Comparison of ENCODE assay signal across 44 mouse cellular contexts in genomic region chr14:41140686-41141085, GRCm38 (mm10). TPM values are rescaled to one million over a fixed set of nuclear protein-coding genes. Genes with fewer than 3 reads are reported as not detected.
"Had no signal": no experiment of that assay in that cellular context is flagged by ENCODE, and none has a peak within 500 bp of the region (broad histone marks: within the 10 kb centered on the region; RNA-seq: fewer than 3 reads in every experiment).

No protein-coding gene starts in this region.

- H3K9ac ChIP-seq: limb, embryonic 12.5 days; limb, embryonic 13.5 days; limb, embryonic 15.5 days; liver, embryonic 12.5 days; liver, embryonic 13.5 days; liver, embryonic 14.5 days; liver, embryonic 15.5 days; lung, embryonic 14.5 days; lung, embryonic 15.5 days; midbrain, embryonic 12.5 days; midbrain, embryonic 13.5 days; midbrain, embryonic 15.5 days; neural tube, embryonic 12.5 days; neural tube, embryonic 13.5 days had no signal

- H3K27me3 ChIP-seq: limb, embryonic 12.5 days; limb, embryonic 13.5 days; limb, embryonic 15.5 days; liver, embryonic 12.5 days; liver, embryonic 13.5 days; liver, embryonic 15.5 days; lung, embryonic 15.5 days; megakaryocyte, embryonic 14.5 days; midbrain, embryonic 12.5 days; midbrain, embryonic 13.5 days; midbrain, embryonic 15.5 days; neural tube, embryonic 12.5 days; neural tube, embryonic 13.5 days had no signal

- H3K4me1 ChIP-seq: limb, embryonic 10.5 days; limb, embryonic 12.5 days; limb, embryonic 13.5 days; limb, embryonic 15.5 days; liver, embryonic 12.5 days; liver, embryonic 13.5 days; liver, embryonic 15.5 days; megakaryocyte, embryonic 14.5 days; midbrain, embryonic 10.5 days; midbrain, embryonic 12.5 days; midbrain, embryonic 13.5 days; midbrain, embryonic 15.5 days; neural tube, embryonic 12.5 days; neural tube, embryonic 13.5 days had no signal

- ATAC-seq: liver, embryonic 12.5 days; lung, postnatal 0 days; midbrain, embryonic 13.5 days; midbrain, embryonic 15.5 days; midbrain, embryonic 16.5 days had no signal

- DNase-seq: left cerebral cortex, postnatal 4 days; liver, embryonic 13.5 days; lung, adult 18-20 months; lung, adult 2 months; lung, embryonic 14.5 days; lung, postnatal 10 days; lung, postnatal 14 days; lung, postnatal 36 days; lung, postnatal 4 days; midbrain, embryonic 14.5 days had no signal

- H3K4me2 ChIP-seq: limb, embryonic 12.5 days; limb, embryonic 13.5 days; limb, embryonic 15.5 days; liver, embryonic 12.5 days; liver, embryonic 13.5 days; liver, embryonic 15.5 days; lung, embryonic 14.5 days; lung, embryonic 15.5 days; midbrain, embryonic 11.5 days; midbrain, embryonic 12.5 days; midbrain, embryonic 13.5 days; midbrain, embryonic 15.5 days; neural tube, embryonic 12.5 days; neural tube, embryonic 13.5 days had no signal

- H3K27ac ChIP-seq: left cerebral cortex, adult 2 months; limb, embryonic 10.5 days; limb, embryonic 12.5 days; limb, embryonic 13.5 days; limb, embryonic 15.5 days; liver, embryonic 12.5 days; liver, embryonic 13.5 days; liver, embryonic 14.5 days; liver, embryonic 15.5 days; lung, embryonic 15.5 days; macrophage; midbrain, embryonic 10.5 days; midbrain, embryonic 12.5 days; midbrain, embryonic 13.5 days; midbrain, embryonic 15.5 days; neural tube, embryonic 12.5 days; neural tube, embryonic 13.5 days had no signal

- H3K4me3 ChIP-seq: left cerebral cortex, adult 2 months; limb, embryonic 10.5 days; limb, embryonic 12.5 days; limb, embryonic 13.5 days; limb, embryonic 15.5 days; liver, embryonic 12.5 days; liver, embryonic 13.5 days; liver, embryonic 15.5 days; lung, embryonic 15.5 days; megakaryocyte, embryonic 14.5 days; midbrain, embryonic 10.5 days; midbrain, embryonic 12.5 days; midbrain, embryonic 13.5 days; midbrain, embryonic 15.5 days; myocyte; neural tube, embryonic 12.5 days; neural tube, embryonic 13.5 days had no signal

- H3K9me3 ChIP-seq: limb, embryonic 10.5 days; limb, embryonic 12.5 days; limb, embryonic 13.5 days; limb, embryonic 15.5 days; liver, embryonic 12.5 days; liver, embryonic 13.5 days; liver, embryonic 15.5 days; lung, embryonic 15.5 days; megakaryocyte, embryonic 14.5 days; midbrain, embryonic 10.5 days; midbrain, embryonic 12.5 days; midbrain, embryonic 13.5 days; midbrain, embryonic 15.5 days; neural tube, embryonic 12.5 days; neural tube, embryonic 13.5 days had no signal

- H3K36me3 ChIP-seq: limb, embryonic 10.5 days; limb, embryonic 12.5 days; limb, embryonic 13.5 days; limb, embryonic 15.5 days; liver, embryonic 12.5 days; liver, embryonic 13.5 days; liver, embryonic 15.5 days; lung, embryonic 15.5 days; midbrain, embryonic 10.5 days; midbrain, embryonic 12.5 days; midbrain, embryonic 13.5 days; midbrain, embryonic 15.5 days; neural tube, embryonic 12.5 days; neural tube, embryonic 13.5 days had no signal

RNA-seq across cellular contexts. Expression of gene Sftpa1, which starts 9.1 kb away (rescaled TPM):
- total RNA-seq: left cerebral cortex, adult 2 months; left cerebral cortex, adult 8-10 months; left cerebral cortex, postnatal 10 days; left cerebral cortex, postnatal 14 days; left cerebral cortex, postnatal 25 days; left cerebral cortex, postnatal 36 days; left cerebral cortex, postnatal 4 days; megakaryocyte progenitor cell, adult 5-6 weeks; megakaryocyte, adult 5-6 weeks; megakaryocyte-erythroid progenitor cell, adult 5-6 weeks; midbrain, postnatal 0 days; monocyte, adult 5-6 weeks had no signal
- polyA plus RNA-seq: limb, embryonic 10.5 days; limb, embryonic 11.5 days; limb, embryonic 12.5 days; limb, embryonic 13.5 days; limb, embryonic 14.5 days; limb, embryonic 15.5 days; liver, embryonic 12.5 days; macrophage; midbrain, embryonic 10.5 days; midbrain, embryonic 11.5 days; midbrain, embryonic 12.5 days; midbrain, embryonic 13.5 days; midbrain, embryonic 14.5 days; midbrain, embryonic 15.5 days; midbrain, embryonic 16.5 days; midbrain, postnatal 0 days; myocyte; neural tube, embryonic 11.5 days; neural tube, embryonic 12.5 days had no signal

RNA-seq across cellular contexts. Expression of gene Mbl1, which starts 10.6 kb away (rescaled TPM):
- total RNA-seq: left cerebral cortex, adult 2 months; left cerebral cortex, adult 8-10 months; left cerebral cortex, postnatal 10 days; left cerebral cortex, postnatal 14 days; left cerebral cortex, postnatal 25 days; left cerebral cortex, postnatal 36 days; left cerebral cortex, postnatal 4 days; megakaryocyte progenitor cell, adult 5-6 weeks; megakaryocyte, adult 5-6 weeks; megakaryocyte-erythroid progenitor cell, adult 5-6 weeks; midbrain, postnatal 0 days; monocyte, adult 5-6 weeks had no signal
- polyA plus RNA-seq: limb, embryonic 10.5 days; limb, embryonic 11.5 days; limb, embryonic 12.5 days; limb, embryonic 13.5 days; limb, embryonic 14.5 days; limb, embryonic 15.5 days; lung, embryonic 14.5 days; macrophage; midbrain, embryonic 10.5 days; midbrain, embryonic 11.5 days; midbrain, embryonic 12.5 days; midbrain, embryonic 13.5 days; midbrain, embryonic 14.5 days; midbrain, embryonic 15.5 days; midbrain, embryonic 16.5 days; midbrain, postnatal 0 days; myocyte; neural tube, embryonic 11.5 days; neural tube, embryonic 12.5 days; neural tube, embryonic 13.5 days had no signal

RNA-seq across cellular contexts. Expression of gene Mat1a, which starts 35.9 kb away (rescaled TPM):
- total RNA-seq: left cerebral cortex, adult 2 months; left cerebral cortex, adult 8-10 months; left cerebral cortex, postnatal 10 days; left cerebral cortex, postnatal 14 days; left cerebral cortex, postnatal 25 days; left cerebral cortex, postnatal 36 days; left cerebral cortex, postnatal 4 days; megakaryocyte progenitor cell, adult 5-6 weeks; megakaryocyte, adult 5-6 weeks; megakaryocyte-erythroid progenitor cell, adult 5-6 weeks; midbrain, postnatal 0 days; monocyte, adult 5-6 weeks had no signal
- polyA plus RNA-seq: limb, embryonic 10.5 days; limb, embryonic 11.5 days; limb, embryonic 12.5 days; limb, embryonic 13.5 days; limb, embryonic 14.5 days; macrophage; midbrain, embryonic 10.5 days; midbrain, embryonic 11.5 days; midbrain, embryonic 12.5 days; midbrain, embryonic 13.5 days; midbrain, embryonic 14.5 days; midbrain, embryonic 16.5 days; midbrain, postnatal 0 days; myocyte; neural tube, embryonic 11.5 days; neural tube, embryonic 12.5 days; neural tube, embryonic 13.5 days had no signal

RNA-seq across cellular contexts. Expression of gene Sftpd, which starts 44.3 kb away (rescaled TPM):
- total RNA-seq: left cerebral cortex, adult 2 months; left cerebral cortex, adult 8-10 months; left cerebral cortex, postnatal 10 days; left cerebral cortex, postnatal 14 days; left cerebral cortex, postnatal 25 days; left cerebral cortex, postnatal 36 days; left cerebral cortex, postnatal 4 days; megakaryocyte progenitor cell, adult 5-6 weeks; megakaryocyte, adult 5-6 weeks; megakaryocyte-erythroid progenitor cell, adult 5-6 weeks; midbrain, postnatal 0 days; monocyte, adult 5-6 weeks had no signal
- polyA plus RNA-seq: limb, embryonic 10.5 days; limb, embryonic 11.5 days; limb, embryonic 12.5 days; limb, embryonic 13.5 days; limb, embryonic 14.5 days; liver, embryonic 14.5 days; lung, embryonic 14.5 days; macrophage; midbrain, embryonic 10.5 days; midbrain, embryonic 11.5 days; midbrain, embryonic 12.5 days; midbrain, embryonic 13.5 days; midbrain, embryonic 14.5 days; midbrain, embryonic 15.5 days; midbrain, embryonic 16.5 days; myocyte; neural tube, embryonic 11.5 days; neural tube, embryonic 12.5 days; neural tube, embryonic 13.5 days had no signal
